Mouse (Mus musculus): Measurements from ENCODE around the gene Arfgef3.

Gene Arfgef3

DNA sequence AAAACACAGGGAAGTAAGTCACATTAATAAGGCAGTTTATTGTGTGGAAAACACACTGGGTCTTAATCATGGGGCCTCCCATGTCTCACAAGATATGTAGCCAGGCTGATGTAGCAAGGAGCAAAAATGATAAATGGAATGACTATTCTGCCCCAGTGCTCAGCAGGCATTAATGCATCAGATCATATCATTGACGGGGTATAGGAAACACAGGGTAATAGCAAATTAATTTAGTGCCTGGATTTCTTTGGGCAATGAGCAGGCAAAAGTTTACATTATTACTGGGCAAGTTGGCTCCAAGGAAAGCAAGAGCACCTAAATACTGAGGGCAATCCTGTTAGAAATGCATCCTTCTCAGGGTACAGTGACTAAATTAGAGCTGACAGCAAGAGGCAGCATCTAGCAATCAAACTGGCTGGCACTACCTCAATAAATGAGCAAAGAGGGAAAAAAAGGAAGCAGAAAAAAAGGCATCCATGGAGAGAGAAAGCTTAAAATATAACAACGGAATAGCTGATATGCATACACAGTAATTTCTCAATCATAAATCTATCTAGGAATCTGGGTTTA, 62.3 kb downstream of the Arfgef3 start:
- in situ Hi-C loops (cut with MboI, MseI) = no loop called here

DNA sequence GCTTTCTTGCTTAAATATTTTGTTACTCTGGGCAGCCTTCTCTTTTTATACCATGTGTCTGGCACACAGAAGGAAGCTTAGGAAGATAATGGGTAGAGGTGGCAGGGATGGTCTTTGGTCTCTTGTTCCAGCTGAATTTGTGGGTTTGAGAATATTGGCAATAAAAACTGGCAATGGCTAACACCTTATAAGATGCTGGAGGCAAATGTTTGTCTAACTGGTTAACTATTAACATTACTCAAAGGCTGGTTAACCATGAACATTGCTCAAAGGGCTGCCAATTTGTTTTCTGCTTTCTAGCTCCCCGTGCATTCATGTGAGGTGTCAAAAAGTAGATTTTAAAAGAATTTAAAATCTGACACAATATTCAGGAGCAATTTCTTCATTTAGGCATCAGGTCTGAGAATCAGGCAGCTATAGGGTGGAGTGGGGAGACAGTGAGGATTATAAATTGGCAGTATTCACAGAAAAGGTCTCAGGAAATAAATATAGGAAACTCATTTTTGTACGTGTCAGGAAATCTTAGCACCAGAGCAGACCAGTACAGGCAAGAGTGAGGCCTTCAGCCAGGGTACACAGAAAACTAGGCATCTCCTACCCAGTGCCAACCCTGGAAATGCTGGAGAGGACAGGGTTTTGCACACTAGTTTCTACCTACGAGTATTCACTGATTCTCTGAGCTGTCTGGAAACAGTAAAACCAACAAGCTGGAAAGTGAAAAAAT, 62.9 kb downstream of the Arfgef3 start:
- in situ Hi-C loops (cut with MboI, MseI) = no loop called here

DNA sequence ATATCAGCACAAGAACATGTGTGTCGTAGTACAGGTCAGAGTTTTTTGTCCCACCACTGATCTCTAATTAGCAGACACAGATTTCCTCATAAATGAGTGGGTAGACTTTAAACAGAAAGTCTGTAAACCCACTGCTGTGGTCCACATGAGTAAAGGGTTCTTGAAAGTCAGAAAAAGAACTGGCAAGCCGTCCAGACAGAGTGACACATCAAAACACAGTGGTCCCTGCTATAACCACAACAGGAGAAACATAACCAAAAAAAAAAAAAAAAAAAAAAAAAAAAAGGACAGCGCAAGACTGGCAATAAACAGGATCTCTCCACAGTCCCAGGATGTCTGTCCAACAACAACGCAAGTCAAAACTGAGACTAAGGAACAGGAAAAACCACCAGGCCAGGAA, 64.9 kb downstream of the Arfgef3 start:
- in situ Hi-C loops (cut with MboI, MseI) = no loop called here

DNA sequence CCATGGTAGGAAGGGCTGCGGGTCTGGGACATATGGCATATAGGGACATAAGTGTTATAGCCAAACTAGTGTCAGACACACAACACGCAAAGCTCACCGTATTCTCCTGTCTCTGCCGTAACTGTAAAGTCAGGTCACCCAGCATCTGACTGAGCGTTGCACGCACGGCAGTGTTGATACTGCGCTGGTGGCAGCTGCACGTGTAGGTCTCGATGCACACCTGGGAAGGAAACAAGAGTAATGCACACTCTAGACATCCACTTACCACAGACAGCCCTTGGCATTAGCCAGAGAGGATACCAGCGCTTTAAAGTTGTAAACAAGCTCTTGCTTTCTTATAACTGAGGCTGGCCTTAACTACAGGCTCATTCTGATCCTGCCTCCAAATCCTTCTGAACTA, 79.0 kb downstream of the Arfgef3 start:
- in situ Hi-C loops (cut with MboI, MseI) = no loop called here

DNA sequence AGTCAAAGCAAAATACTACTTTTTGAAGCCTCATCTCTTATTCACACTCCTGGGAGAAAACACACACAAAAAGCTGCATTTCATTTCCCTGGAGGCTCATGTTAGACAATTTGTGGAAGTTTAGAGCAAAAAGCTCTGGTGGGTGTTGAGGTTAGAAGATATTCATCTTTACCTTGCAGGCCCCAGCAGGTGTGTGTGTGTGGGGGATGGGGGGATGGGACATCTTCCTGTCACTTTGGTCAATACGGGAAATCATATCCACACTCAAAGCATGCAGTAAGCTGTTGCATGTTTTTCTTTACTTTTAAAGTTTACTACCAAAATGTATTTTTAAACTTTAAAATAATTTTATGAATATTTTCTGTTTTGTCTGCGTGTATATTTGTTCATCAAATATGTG, 79.7 kb downstream of the Arfgef3 start:
- in situ Hi-C loops (cut with MboI, MseI) = no loop called here

DNA sequence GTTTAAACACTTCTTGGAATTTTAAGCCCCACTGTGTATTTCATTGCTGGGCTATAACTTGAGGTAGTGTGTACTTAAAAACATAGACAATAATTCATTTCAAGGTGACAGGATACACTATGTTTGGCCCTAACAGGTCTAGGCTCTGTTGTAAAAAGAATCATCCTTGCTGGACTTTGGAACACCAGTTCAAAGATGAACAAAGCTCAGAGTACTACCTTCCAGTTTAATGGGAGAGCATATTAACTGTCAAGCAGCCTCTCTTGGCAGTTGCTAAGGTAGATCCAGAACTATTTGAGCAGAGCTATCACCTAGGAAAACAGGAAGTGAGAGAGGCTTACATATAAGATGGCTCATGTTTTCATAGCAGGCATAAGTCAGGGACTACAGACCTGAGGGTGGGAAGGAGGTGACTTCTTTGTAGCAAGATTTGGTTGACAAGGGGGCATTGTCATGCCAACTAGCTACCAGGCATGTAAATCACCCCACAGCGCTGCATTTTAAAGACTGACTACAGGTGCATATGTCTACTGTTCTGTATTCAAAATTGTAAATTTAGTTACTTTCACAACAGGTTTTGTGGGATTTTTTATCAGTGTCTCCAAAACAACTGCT, 82.0 kb downstream of the Arfgef3 start:
- in situ Hi-C loops (cut with MboI, MseI) = no loop called here

DNA sequence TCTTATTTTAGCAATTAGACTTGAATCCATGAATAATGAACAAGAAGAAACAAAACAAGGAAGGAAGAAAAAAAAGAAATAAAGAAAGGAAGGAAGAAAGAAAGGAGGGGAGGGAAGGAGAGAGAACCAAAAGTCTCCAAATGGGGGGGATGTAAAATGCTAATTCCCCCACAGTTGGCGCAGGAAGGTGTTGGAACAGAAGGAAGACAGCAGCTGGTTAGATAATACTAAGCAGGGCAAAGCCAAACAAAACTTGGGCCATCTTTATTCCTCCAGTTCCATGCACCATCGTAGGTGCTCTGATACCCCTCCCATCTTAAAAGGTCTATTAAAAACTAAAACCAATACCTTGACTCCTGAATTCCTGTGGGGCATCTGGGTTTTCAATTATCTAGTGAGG, 82.8 kb downstream of the Arfgef3 start:
- in situ Hi-C loops (cut with MboI, MseI) = no loop called here

DNA sequence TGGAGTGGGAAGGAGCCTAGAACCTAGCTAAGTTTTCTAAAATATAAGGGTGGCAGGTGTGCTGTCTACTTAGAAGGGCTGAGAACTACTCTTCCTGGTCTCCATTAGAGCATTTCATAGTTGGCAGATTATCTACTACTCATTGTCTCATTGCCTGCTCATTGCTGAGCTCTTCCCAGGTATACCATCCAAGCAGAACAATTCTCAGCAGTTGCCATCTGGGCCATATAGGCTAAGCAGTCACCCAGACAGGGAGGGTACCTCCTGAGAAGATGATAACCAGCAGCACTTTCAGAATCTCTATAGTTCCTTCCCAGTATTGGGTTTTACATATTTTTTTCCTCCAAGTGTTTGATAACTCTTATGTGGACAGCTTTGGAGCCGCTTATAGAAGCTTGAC, 86.2 kb downstream of the Arfgef3 start:
- in situ Hi-C loops (cut with MboI, MseI) = no loop called here

DNA sequence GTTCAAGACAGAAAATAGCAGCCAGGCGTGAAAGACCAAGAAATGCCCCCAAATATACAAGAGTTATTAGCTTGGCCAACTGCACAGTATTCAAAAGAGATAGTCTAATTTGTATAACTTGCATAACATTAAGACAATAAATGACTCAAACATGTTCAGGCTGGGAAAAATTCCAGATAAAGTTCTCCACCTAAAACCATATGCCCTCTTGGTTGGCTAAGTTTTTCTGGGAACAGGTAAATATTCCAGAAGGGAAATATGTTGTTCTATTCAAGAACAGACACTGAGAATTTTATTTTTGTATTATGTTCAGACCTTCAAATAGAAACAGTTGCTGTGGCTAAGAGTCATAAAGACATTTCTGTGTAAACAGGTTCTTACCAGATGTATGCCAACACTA, 96.7 kb downstream of the Arfgef3 start:
- in situ Hi-C loops (cut with MboI, MseI) = no loop called here

DNA sequence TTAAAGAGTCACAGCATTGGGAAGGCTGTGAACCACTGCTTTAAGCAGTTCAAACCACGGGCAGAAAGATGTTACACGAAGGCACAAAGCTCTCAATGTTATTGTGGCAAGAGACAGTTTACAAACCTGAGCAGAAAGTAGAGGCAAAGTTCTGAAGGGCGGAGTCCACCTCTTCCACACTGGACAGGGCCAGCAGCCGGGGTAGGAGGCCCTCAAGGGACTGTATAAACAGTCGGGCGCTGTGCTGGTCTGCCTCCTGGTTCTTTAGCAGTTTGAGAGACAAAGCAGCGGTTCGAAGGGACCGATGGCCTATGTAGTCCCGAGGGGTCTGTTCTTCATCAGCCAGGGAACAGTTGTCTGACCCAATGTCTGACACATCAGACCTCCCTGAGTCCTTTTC, 97.7 kb downstream of the Arfgef3 start:
- in situ Hi-C loops (cut with MboI, MseI) = no loop called here

DNA sequence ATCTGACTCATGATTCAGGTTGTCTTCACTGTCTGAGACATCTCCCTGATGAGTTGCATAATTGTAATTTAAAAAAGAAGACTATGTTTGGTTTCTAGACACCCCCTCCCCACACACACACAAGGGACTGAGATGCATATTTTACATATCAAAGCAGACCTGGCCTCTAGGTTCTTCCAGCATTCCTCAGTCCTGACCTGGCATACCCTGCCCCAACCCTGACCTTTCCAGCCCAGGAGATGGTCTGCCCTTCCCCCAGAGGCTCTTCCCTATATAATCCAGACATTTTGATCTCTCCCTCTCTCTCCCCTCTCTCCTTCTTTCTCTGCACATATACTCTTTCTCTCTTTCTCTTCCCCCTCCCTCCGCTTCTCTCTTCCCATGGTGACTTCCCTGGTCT, 99.4 kb downstream of the Arfgef3 start:
- in situ Hi-C loops (cut with MboI, MseI) = no loop called here

DNA sequence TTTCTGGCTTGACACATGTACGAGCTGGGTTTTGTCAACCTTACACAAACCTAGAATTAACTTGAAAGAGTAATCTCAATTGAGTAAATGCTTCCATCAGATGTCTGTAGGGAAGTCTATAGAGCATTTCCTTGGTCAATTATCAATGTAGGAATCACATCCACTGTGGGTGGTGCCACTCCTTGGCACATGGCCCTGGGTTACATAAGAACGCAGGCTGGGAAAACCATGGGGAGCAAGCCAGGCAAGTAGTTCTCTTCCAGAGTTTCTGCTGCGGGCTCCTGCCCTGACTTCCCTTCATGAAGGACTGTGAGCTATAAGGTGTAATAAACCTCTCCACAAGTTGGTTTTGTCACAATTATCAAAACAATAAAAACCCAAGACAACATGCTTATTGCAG, 100.2 kb downstream of the Arfgef3 start:
- in situ Hi-C loops (cut with MboI, MseI) = no loop called here

DNA sequence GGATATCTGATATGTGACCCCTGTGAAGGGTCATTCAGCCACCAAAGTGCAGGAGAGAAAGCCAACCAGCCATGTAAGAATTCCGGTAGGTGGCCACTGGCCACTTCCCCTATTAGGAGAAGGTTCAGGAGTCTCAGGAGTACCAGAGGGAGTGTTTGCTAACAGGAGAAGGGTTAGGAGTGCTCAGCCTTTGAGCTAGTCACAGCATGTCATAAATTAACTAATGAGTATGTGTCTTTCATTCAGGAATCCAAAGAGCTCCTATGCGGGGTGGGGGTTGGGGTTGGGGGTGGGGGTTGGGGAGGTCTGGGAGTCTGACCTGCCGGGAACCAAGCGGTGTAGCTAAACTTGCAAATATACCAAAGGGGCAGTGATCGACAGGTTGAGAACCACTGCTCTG, 100.9 kb downstream of the Arfgef3 start:
- in situ Hi-C loops (cut with MboI, MseI) = no loop called here

DNA sequence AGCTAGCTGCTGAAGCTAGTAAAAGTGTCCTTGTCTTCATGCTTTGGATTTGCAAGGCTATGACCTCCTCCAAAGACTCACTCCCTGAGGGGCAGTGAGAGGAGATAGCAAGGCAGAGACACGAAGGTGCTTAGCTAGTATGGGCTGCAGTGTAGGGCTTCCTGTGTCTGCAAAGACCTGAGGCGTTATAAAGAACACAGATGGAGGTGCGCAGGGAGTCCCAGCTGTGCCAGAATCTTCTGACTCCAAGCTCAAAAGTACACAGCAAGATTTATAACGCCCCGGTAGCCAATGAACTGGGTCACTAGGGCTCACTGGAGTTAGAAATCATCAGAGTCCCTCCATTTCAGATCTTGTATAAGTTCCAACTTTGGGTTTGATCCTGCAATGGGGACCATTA, 103.2 kb downstream of the Arfgef3 start:
- in situ Hi-C loops (cut with MboI, MseI) = no loop called here

DNA sequence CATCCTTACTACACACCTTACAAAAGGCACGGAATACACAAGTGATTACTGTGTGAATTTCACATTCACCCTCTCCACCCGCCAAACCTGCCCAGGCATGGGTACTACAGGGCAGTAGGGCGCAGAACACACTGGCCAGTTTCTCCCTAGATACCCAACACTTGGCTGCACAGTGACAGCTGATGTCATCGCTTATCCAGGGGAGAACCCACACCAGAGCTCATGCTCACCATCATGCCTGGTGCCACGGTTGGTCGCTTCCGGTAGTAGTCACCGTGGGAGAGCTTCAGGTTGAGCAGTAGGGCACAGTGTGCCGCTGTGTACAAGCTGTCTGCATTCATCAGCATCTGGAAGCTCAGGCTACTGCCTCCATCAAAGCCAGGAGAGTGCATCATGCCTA, 108.3 kb downstream of the Arfgef3 start:
- in situ Hi-C loops (cut with MboI, MseI) = no loop called here

DNA sequence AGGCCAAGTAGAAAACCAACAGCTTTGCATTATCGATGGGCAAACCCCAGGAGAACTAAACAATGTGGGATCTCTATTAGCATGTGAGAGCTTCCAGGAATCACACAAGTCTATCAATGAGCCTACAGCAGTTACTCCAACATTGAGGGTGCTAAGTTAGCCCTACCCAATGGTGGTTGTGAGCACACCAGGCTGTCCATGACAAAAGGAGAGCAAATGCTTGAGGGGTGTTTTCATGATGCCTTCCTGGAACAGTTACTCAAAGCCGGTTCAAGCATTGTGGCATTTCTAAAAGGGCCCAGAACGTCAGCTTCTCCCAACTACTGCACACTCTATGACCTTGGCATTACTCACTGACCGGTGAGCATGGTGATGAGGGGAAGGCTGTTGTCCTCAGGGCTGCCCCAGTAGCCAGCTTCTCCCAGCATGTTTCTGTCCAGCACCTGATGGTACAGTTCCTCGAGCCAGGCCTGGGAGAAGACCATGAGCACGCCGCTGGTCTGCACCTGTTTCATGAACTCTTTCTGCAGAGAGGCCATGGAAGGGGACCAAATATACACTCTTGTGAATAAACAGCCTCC, 109.3 kb downstream of the Arfgef3 start:
- in situ Hi-C loops (cut with MboI, MseI) = no loop called here

DNA sequence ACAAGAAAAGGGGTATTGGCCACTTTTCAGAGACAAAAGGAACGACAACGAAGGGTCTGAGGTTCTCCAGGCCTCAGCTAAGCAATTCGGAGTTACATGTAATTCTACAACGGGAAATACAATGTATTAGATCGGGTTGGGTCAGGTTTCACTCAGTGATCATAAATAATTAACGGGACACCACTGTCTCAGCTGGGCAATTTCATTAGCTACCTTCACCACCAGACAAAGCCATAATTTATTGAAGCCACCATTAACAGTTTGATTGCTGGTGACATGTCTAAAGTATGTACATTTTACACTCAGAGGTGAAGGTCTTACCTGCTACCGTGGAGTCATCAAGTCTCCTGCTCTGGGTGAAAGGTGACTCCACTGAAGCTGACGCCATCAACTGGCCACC, 113.3 kb downstream of the Arfgef3 start:
- in situ Hi-C loops (cut with MboI, MseI) = no loop called here

DNA sequence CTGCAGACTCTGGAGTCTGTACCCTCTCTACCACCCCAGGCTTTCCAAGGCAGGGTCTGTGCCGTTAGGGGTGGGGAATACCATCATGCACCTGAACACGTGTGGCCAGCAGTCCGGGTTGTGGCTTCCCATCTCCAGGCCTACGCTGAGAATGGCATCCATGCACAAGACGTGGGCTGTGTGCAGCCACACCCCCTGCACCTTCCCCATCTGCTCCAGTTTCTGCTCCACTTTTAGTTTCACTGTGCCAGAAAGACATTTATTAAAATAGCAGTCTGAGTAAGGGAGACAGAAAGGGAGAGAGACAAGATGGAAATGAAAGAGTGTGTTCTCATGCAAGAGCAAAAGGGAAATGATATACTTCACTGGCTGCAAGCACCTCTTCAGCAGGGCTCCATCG, 116.2 kb downstream of the Arfgef3 start:
- in situ Hi-C loops (cut with MboI, MseI) = no loop called here

DNA sequence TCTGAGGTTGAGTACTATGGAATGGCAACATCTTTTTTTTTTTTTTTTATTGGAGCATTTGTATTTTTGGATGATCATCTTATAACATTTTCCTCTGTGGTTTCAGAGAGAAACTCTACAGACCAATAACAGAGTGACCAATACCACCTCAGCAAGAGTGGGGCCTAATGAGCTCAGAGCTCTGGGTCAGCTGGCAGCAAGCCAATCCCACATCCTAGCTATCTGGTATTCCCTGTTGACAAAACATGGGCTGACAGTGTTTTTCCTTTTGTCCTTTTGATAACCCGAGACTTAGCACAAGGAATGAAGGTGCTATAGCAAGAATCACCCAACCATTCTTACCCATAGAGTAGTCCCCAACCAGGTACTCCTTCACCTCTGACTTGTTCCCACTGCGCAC, 131.0 kb downstream of the Arfgef3 start:
- in situ Hi-C loops (cut with MboI, MseI) = no loop called here

DNA sequence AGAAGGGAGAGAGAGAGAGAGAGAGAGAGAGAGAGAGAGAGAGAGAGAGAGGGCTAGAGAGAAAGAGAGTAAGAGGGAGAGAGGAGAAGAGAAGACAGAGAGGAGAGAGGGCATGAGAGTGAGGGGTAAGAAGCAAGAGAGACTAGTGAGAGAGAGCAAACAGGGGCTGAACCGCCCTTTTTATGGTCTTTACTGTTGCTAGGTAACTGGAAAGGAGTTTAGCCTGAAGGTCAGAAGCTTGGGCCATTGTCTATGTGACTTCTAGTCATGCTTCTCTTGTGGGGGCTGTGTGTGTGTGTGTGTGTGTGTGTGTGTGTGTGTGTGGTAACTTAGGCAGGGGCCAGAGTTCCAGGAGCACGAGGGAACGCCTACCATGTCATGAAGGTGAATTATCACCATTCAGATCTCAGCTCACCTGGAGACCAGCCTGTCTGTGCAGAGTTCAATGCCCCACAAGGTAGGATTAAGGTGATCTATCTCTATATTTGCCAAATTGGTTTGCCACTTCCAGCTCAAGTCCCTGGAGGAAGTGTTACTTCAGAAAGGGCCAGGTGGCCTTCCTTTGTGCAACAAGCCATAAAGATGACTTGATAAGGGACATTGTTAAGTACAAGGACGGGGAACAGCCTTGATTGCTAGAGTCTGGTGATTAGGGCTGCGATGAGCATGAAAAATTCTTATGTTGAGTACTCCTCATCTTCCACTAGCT, 138.8 kb downstream of the Arfgef3 start:
- in situ Hi-C loops (cut with MboI, MseI) = loop anchor here in 1 of 2 experiments (5.0 kb wide), 1 partner anchor 43 kb away; no protein-coding TSS in a partner anchor

DNA sequence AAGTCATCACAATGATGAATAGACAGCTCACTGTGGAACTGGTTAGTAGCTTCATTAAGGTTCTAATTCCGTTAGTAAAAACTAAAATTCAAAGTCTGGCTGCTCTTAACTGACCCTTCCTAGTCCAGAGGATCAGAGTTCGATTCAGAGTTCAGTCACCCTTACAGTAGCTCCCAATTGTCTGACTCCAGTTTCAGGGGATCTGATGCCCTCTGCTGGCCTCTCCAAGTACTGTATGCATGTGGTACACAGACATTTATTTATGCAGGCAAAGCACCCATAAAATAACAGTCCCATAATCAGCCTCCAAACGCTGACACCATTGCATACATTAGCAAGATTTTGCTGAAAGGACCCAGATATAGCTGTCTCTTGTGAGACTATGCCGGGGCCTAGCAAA, 141.7 kb downstream of the Arfgef3 start:
- in situ Hi-C loops (cut with MboI, MseI) = loop anchor here in 1 of 2 experiments (5.0 kb wide), 1 partner anchor 40 kb away; no protein-coding TSS in a partner anchor

DNA sequence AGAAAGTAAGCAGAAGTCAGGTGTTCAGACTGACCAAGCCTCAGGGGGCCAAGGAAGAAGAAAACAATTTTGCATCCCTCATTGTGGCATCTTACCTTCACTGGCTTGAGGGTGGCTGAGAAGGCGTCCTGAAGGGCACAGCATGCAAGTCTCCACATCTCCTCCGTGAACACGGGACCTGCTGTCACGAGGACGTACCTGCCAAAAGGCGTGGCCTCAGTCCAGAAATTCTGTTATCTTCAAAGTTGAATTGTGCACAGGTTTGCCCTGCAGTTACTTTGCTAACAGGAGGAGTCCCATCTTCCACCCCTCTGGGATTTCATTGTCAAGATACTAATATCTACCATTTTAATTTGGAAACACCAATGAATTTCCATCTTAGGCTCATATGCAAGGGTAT, 146.1 kb downstream of the Arfgef3 start:
- in situ Hi-C loops (cut with MboI, MseI) = no loop called here

Measured in T-helper 17 cell (primary cell).